Mouse (Mus musculus): ENCODE results near the gene Kcne3. TPM values are rescaled to one million over a fixed set of nuclear protein-coding genes. Genes with fewer than 3 reads are reported as not detected.

Kcne3 gene
- polyA plus RNA-seq (2014; fragmentation: Illumina TruSeq; extraction: RNeasy Lipid Tissue Mini Kit (QIAGEN cat#74804); ENCODE audit: low read depth, low replicate concordance), result 12.2 TPM

GRCm38 (mm10) chr7:100176269-100176668 lies at the start of gene Kcne3:
Gene Kcne3, plus strand, starts transcription at chr7:100176502.

GRCm38 (mm10) chr7:100159105-100159841 lies 17.0 kb upstream of the Kcne3 start, which contains the start of gene Lipt2:
Gene Lipt2, plus strand, starts transcription at chr7:100159277.

GRCm38 (mm10) chr7:100227158-100227875 lies 51.0 kb downstream of the Kcne3 start, which contains the start of gene Pgm2l1:
Gene Pgm2l1, plus strand, starts transcription at chr7:100227394.

Other genes starting within 250 kb of the Kcne3 start
- gene Rnf169, start 196.1 kb upstream of the Kcne3 start, polyA plus RNA-seq (2014; fragmentation: Illumina TruSeq; extraction: RNeasy Lipid Tissue Mini Kit (QIAGEN cat#74804); ENCODE audit: low read depth, low replicate concordance), result 8.0 TPM
- gene Chrdl2, start 170.3 kb upstream of the Kcne3 start, polyA plus RNA-seq (2014; fragmentation: Illumina TruSeq; extraction: RNeasy Lipid Tissue Mini Kit (QIAGEN cat#74804); ENCODE audit: low read depth, low replicate concordance), result 3.9 TPM
- 18.3 TPM for gene Pold3, start 54.9 kb upstream of the Kcne3 start, polyA plus RNA-seq (2014; fragmentation: Illumina TruSeq; extraction: RNeasy Lipid Tissue Mini Kit (QIAGEN cat#74804); ENCODE audit: low read depth, low replicate concordance)
- gene Lipt2, start 17.2 kb upstream of the Kcne3 start, polyA plus RNA-seq (2014; fragmentation: Illumina TruSeq; extraction: RNeasy Lipid Tissue Mini Kit (QIAGEN cat#74804); ENCODE audit: low read depth, low replicate concordance), result 10.1 TPM
- gene Pgm2l1, start 50.9 kb downstream of the Kcne3 start, polyA plus RNA-seq (2014; fragmentation: Illumina TruSeq; extraction: RNeasy Lipid Tissue Mini Kit (QIAGEN cat#74804); ENCODE audit: low read depth, low replicate concordance), result 7.0 TPM
- gene P4ha3, start 109.0 kb downstream of the Kcne3 start, polyA plus RNA-seq (2014; fragmentation: Illumina TruSeq; extraction: RNeasy Lipid Tissue Mini Kit (QIAGEN cat#74804); ENCODE audit: low read depth, low replicate concordance), result not detected
- 24.0 TPM for gene C2cd3, start 195.7 kb downstream of the Kcne3 start, polyA plus RNA-seq (2014; fragmentation: Illumina TruSeq; extraction: RNeasy Lipid Tissue Mini Kit (QIAGEN cat#74804); ENCODE audit: low read depth, low replicate concordance)
- 35.6 TPM for gene Ppme1, start 195.8 kb downstream of the Kcne3 start, polyA plus RNA-seq (2014; fragmentation: Illumina TruSeq; extraction: RNeasy Lipid Tissue Mini Kit (QIAGEN cat#74804); ENCODE audit: low read depth, low replicate concordance)